Mouse (Mus musculus) megakaryocyte, embryonic 14.5 days (primary cell): ENCODE measurements around the gene Rps6ka5.

ENCODE experiments used
- FLI1 ChIP-seq: IDR thresholded peaks from 2 replicates; pipeline ENCODE4 v1.6.1; 2012; ENCODE audit warnings: low read length, inconsistent platforms, mixed read lengths
- GATA1 ChIP-seq: IDR thresholded peaks from 3 replicates; pipeline ENCODE4 v1.6.1; 2012; ENCODE audit warnings: mixed read lengths, low read length, inconsistent platforms, borderline replicate concordance

DNA sequence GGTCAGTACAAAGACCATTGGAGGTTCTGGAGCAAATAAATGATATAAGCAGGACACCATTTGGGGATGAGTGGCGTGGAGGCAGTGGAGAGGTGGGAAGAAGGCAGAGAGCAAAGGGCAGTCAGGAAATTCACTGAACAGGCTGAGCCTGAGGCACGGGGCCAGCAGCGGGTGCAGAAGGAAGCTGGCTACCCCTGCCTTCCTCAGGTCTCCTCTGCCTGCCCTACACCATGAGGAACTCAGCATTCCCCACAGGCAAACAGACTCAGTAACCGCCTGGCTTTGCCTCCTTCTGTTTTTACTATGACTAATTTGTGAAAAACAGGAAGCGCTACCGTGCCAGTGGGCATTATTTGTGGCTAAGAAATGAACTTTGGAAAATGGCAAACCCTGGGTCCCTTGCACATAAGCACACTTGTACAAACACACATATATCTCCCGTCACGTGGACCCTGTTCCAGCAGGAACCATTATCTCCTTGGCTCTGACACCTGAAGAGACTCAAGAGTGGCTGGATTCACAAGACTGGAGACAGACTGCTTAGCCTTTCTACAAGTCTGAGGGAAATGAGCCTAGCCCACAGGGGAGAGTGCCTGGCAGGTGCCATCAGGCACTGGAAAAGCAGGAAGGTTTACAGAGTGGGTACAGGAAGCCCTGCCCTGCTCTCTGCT, 49.3 kb upstream of the Rps6ka5 start:
- no peak for TF ChIP-seq GATA1
- TF ChIP-seq FLI1, result no peak
